Mouse (Mus musculus) splenic B cell, adult 2 months (primary cell): ENCODE results near the gene Scube3.
A peak's percentile ranks its signal among the peaks of the same experiment; 100 is the strongest.

Experiments
- DNase-seq: peaks from one replicate; pipeline ENCODE4 v3.0.0-alpha.2; 2011; ENCODE audit warnings: low read depth, low spot score
- H3K27me3 ChIP-seq: 2 replicates; pipeline ENCODE4 v1.6.1; 2012; ENCODE audit warnings: mild to moderate bottlenecking, low read length, moderate library complexity, mixed read lengths; ENCODE audit not compliant: control insufficient read depth, poor library complexity, insufficient read depth, severe bottlenecking
- H3K36me3 ChIP-seq: 2 replicates; pipeline ENCODE4 v1.6.1; 2012; ENCODE audit warnings: mild to moderate bottlenecking, low read length, moderate library complexity, mixed read lengths; ENCODE audit not compliant: control insufficient read depth, poor library complexity, insufficient read depth, severe bottlenecking

The Scube3 gene

DNA sequence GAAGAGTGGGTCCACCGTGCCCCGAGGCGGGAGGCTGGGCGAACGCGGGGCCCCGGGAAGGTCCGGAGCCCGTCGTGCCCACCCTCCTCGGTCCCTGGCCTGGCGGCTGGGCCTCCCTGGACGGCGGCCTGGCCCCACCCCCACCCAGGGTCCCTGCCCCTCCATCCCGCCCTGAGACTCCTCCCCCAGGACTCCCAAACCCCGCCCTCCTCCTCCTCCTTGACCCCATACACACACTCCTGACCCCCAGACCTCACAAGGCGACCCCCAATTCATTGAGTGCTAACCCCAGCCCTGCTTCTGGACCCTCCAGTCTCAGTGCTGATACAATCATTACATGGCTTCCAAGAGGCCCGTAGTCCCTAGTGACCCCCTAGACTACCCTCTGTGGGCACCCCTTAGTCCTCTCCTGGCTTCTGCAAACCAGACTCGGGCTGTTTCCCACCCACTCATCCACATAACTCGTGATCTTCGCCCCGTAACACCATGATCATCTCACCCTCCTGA is 35.7 kb downstream of the Scube3 start:
- H3K36me3 ChIP-seq = no peaks in the 10 kb centered on the region
- peak; percentile 25 for DNase-seq
- no peaks in the 10 kb centered on the region for H3K27me3 ChIP-seq

DNA sequence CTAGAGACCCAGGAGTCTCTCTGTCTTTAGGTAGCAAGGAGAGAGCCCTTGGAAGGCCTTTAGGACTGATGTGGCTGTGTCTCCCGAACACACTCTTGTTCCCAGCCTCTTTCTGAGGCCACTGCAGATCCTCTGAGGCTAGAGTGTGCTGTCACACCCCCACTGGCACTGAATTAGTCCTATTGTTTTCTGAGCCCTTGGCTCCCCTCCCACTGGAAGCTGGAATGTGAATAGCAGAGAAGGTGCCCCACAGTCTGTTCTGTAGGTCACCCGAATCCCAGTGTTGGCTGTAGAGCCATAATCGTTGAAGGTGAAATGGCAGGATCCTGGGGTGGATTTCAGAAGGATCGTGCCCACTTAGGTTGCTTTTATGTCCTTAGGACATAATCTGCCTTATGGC is 38.4 kb downstream of the Scube3 start:
- no peaks in the 10 kb centered on the region for H3K27me3 ChIP-seq
- no peak for DNase-seq
- H3K36me3 ChIP-seq = no peaks in the 10 kb centered on the region

DNA sequence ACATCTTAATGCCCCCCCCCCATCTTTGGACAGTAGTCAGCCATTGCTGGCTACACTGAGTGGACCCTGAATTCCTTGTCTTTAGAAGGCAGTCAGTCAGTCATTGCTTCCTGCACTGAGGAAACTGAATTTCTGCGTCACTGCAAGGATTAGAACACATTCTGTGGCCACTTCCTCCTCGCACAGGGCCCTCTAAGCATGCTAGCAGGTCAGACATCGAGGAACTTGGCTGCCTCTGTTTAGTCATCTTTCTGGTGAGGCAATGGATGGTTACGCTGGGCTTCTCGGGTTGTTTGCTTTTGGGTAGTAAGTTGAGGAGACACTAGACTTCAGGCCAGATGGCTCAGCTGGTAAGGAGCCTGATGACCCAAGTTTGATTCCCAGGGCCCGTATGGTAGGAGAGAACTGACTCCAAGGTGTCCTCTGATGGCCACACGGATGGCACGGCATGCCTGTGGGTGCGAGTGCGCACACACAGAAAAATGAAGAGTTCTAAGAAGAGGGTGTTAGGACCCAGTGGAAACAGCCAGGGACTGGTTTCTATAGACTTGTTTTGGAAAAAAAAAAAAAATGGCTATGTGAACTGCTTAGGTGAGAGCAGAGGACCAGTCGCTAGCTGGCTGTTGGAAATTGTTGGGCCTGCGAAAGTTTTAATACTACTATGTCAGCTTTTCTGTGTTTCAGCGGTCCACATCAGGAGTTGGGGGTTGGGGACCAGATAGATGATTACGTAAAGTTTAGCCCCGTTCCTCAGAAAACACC is 39.0 kb downstream of the Scube3 start:
- Histone ChIP-seq H3K27me3 (no peaks in the 10 kb centered on the region), H3K36me3 (no peaks in the 10 kb centered on the region)
- DNase-seq = no peak

DNA sequence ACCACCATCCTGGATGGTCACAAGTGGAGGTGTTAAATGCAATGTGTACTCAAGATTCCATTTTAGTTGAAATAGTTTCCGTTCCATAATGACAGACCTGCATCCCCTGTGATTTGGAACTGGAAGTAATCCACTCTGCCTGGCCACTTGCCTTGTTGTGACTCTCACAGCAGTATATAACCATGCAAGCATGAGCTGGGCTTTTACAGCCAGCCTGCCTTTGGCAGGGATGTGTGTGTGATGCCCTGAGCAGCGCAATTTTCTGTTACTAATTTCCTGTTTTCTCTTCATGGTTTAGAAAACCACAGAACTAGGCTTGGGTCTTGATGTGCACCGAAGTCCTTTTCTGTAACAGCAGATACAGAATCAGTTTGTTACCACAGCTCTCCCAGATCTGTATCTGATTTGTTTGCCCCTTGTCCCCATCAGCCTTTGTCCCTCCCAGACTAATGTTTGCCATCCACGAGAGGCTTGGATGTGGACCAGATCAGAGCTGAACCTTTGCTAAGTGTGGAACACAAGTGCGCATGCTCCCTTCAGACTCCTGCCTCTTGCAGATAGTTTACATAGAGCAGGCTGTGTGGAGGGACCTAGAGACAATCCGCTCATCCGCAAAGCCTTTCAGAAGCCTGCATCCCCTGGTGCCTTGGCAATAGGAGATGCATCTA is 43.2 kb downstream of the Scube3 start:
- H3K36me3 ChIP-seq = no peaks in the 10 kb centered on the region
- no peaks in the 10 kb centered on the region for H3K27me3 ChIP-seq
- no peak for DNase-seq

DNA sequence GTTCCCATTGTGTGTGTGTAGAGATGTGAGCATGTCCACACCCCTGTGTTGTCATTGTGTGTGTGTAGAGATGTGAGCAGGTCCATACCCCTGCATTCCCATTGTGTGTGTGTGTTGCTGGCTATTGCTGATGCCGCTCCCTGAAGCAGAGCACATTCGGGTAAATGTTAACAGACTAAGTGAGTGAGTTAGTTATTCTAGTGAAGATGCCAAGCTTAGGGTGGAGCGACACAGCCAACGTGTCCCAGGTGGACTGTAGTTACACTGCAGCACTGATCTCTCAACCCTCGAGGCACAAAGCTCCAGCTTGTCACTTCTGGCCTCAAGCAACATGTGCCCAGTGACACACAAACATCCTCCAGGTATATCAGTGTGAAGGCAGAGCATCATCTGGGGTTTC is 46.4 kb downstream of the Scube3 start:
- H3K27me3 ChIP-seq = no peaks in the 10 kb centered on the region
- no peaks in the 10 kb centered on the region for H3K36me3 ChIP-seq
- DNase-seq = no peak

DNA sequence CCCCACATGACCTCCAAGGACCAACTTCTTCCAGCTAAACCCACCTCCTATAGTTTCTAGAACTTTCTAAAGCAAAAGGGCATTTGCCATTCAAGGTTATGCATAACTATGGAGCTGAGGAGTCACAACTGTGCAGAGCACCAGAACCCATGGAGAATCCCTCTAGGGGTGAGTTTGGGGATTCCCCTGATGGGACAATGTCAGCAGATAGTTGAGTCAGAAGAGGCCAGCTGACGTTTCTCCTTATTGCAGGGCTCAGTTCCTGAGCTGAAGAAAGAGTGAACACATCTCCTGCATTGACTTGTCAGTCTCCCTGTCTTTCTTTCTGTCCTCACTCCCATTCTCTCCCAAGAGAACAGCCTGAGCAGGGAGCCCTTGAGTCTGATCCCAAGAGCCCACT is 50.8 kb downstream of the Scube3 start:
- Histone ChIP-seq H3K36me3 (no peaks in the 10 kb centered on the region), H3K27me3 (no peaks in the 10 kb centered on the region)
- DNase-seq = no peak

DNA sequence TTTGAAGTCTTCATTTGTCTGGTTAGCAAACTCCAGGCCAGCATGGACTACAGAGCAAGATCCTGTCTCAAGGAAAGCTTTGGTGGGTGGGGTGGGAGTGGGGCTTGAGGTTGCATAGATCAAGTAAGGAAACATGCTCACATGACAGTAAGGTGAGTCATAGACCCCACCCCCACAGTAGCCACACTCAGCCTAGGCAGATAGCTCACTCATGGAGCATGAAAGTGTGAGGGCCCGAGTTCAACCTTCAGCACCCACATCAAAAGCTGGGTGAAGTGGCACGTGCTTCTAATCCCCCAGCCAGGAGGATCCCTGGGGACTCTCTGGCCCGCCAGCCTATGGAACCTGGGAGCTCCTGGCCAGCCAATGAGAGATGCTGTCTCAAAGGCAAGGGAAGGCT is 51.6 kb downstream of the Scube3 start:
- H3K36me3 ChIP-seq = no peaks in the 10 kb centered on the region
- H3K27me3 ChIP-seq = no peaks in the 10 kb centered on the region
- DNase-seq = no peak

DNA sequence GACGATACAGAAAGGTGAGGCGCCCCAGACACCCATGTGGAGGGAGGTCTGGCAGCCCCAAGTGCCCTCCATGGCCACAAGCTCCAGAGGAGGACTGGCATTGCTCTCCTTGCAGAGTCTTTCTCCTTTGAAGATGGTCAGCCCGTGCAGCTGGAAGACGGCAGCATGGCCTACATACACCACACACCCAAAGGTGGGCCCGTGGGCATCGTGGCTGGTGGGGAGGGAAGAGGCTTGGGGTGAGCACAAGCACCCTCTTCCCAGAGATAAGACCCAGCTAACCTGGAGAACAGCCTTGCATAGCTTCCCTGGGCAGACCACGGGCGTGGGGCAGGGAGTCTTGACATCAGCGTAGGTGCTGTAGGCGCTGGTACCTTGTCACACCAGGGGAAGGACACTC is 53.1 kb downstream of the Scube3 start:
- no peak for DNase-seq
- peaks cover under 1% of the 10 kb centered on the region; the same call in 1 of the 2 replicates for H3K36me3 ChIP-seq
- no peaks in the 10 kb centered on the region for H3K27me3 ChIP-seq

DNA sequence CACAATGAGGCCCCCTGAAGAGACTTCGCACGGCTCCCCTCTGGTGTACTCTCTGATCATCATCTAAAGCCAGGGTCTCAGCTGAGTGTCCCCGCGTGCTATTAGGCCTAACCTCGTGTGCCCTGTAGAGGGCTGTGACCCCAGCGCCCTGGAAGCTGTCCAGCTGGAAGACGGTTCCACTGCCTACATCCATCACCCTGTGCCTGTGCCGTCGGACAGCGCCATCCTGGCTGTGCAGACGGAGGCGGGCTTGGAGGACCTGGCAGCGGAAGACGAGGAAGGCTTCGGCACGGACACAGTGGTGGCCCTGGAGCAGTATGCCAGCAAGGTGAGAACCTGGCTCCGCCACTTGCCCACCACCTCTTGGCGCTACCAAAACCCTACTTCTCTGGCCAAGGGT is 55.7 kb downstream of the Scube3 start:
- DNase-seq = no peak
- Histone ChIP-seq H3K27me3 (no peaks in the 10 kb centered on the region), H3K36me3 (peaks cover 2% of the 10 kb centered on the region; the same call in 1 of the 2 replicates)

DNA sequence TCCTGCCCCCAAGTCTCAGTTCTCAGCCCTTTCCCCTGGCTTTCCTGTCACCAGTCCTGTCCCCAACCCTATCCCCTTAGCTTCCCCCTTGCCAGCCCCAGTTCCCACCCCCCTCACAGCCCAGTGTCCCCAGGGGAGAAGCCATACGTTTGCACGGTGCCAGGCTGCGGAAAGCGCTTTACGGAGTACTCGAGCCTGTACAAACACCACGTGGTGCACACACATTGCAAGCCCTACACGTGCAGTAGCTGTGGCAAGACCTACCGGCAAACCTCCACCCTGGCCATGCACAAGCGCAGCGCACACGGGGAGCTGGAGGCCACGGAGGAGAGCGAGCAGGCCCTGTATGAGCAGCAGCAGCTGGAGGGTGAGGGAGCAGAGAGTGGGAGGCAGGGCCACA is 60.0 kb downstream of the Scube3 start:
- no peaks in the 10 kb centered on the region for H3K27me3 ChIP-seq

DNA sequence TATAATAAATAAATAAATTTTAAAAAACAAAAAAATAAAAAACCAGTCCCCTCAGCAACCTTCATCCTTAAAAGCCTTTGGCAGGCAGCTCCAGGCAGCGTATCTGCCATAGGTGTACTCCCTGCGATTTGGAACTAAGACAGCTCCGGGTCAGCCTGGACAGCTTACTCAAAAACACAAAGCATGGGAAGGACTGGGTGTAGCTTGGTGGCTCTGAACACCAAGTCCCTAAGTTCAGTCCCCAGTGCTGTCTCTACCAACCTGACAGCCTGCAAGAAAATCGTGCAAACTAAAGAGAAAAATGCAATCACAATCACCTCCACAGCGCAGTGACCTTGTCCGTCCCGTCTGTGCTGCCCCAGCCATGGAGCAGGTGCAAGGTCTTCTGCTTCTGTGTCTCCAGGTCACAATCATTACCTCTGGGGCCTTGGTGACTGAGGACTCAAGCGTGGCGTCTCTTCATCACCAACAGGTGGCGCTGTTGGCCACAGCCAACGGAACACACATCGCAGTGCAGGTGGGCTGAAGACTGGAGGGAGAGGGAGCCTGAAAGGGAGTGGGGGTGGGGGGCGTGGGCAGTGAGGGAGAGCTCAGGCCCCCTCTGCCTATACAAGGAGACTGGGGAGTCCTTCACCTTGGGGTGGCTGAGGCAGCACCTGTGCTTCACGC is 62.2 kb downstream of the Scube3 start:
- H3K27me3 ChIP-seq = no peaks in the 10 kb centered on the region
- H3K36me3 ChIP-seq = peaks cover 2% of the 10 kb centered on the region; the same call in 1 of the 2 replicates
- peak; percentile 90 for DNase-seq

More for the DNA sequence above, 60.0 kb downstream of the Scube3 start:
- peaks cover 2% of the 10 kb centered on the region; the same call in 1 of the 2 replicates for H3K36me3 ChIP-seq
- no peak for DNase-seq

DNA sequence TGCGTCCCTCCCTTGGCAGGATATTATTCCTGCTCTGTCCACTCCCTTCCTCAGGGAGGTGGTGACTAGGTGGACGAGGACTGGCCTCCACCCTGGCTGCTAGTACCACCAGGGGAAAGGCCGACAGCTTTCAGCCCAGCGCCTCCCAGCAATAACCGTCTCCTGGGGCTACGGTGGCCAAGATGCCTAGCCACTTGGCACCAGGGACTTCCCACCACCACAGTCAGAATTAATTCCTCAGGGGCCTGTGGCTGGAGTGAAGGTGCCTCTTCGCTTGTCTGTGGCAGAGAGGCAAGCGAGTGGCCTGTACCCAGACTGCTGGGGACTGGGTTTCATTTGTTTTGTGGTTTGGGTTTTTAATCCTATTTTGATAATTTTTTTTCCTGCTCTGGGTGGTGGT is 63.5 kb downstream of the Scube3 start:
- H3K36me3 ChIP-seq = no peaks in the 10 kb centered on the region
- H3K27me3 ChIP-seq = no peaks in the 10 kb centered on the region
- DNase-seq = peak; percentile 51

DNA sequence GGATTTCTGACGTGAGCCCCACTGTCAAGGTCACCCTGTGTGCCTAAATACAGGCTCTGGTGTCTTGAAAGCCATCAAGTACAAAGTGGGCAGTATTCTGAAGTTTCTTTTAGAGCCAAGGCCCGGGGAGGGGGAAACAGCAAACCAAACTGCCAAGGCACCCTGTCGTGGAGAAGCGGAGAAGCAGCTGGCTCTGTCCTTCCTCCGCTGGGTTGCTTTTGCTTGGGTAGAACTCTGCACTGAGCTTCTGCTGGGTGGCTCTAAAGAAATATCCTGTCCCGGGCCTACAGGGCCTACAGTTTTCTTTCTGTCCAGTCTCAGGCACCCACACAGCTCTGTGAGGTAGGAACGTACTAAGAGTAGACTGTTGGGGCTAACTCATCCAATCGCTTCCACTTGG is 65.2 kb downstream of the Scube3 start:
- no peak for DNase-seq
- Histone ChIP-seq H3K27me3 (no peaks in the 10 kb centered on the region), H3K36me3 (no peaks in the 10 kb centered on the region)

DNA sequence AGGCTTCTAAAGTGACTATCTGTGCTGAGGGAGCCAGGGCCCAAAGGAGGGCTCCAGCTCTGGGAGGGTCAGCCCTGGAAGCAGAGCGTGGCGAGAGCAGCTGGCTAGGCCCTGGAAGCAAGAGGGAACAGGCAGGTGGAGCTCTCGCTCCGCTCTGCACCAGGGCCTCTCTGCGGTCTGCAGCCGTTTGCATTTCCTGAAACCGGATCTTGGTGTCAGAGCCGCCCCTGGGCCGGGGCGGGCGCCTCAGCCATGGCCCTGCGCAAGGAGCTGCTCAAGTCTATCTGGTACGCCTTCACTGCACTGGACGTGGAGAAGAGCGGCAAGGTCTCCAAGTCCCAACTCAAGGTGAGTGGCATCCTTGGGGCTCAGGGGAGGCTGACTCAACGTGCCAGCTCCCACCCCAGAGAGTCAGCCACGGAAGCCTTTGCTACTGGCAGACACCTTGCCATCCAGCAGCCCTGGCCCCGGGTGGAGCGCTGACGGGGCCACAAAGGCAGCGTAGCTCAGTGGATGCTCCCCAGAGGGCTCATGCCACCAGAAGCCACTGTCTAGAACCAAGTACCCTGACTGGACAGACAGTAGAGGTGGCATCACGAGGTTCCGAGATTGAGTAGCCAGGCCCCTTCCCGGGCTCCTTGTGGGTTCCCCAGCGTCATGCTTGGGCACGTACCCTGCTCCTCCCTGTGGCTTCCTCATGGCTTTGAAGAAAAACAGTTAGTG is 65.8 kb downstream of the Scube3 start, which contains the start of gene Def6:
Gene Def6 (plus strand): TSS at position 188 of the 723 bp plus-strand sequence.
- Histone ChIP-seq H3K27me3 (no peaks in the 10 kb centered on the region), H3K36me3 (no peaks in the 10 kb centered on the region)
- peak; percentile 87 for DNase-seq
